Mouse (Mus musculus): ENCODE measurements around the gene Zfp36l2.

The Zfp36l2 gene

DNA sequence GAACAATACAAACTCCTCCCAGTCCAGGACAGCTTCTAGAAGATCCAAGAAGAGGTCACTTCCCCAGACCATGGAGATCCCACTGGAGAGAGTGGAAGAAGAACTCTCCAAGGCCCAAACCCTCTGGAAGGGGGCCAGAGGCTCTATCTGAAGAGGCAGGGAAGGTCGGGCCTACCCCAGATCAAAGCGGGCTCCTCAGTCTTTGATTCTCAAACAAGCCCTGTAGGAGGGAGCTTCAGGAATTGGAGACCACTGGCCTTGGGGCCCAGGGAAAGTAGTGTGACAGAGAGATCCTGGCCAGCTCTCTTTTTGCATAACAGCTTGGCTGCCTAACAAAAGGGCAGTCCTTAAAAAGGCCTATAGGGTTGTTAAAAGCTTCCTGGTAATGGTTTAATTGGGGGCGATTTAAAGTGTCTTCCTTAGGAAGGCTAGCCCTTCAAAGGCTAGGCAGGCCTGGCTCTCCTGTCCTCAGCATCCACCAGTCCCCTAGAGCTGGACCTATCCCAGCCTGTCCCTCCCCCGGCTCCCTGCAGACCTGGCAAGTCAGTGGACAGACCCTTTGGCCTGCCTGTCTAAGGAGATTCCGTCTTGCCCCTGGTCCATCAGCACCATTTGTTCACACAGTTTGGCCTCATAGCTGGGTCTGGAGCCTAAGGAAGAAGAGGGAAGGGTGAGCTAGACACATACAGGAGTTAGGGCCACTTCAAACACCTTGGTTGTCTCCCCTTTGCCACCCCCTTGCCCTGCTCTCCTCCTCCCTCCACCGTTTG is 35.4 kb downstream of the Zfp36l2 start:
- DNase-seq (ENCODE audit: low read depth) = no peak

DNA sequence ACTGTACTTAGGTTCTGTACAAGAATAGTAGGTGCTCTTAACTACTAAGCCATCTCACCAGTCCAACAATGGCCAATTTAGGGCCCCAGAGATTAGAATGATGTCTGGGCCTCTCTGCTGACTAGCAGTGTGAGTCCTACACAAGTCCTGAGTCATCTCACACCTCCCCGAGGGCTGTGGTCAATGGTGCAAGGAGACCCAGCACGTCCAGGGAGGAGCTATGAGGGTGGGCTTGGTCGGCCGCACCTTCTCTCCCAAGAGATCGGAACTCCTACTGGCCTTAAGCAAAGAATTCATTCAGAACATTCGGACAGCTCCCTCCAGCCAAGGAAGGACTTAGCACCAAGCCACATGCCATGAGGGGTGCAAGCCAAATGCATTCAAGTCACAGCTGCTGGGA is 36.4 kb downstream of the Zfp36l2 start:
- DNase-seq (ENCODE audit: low read depth) = no peak

DNA sequence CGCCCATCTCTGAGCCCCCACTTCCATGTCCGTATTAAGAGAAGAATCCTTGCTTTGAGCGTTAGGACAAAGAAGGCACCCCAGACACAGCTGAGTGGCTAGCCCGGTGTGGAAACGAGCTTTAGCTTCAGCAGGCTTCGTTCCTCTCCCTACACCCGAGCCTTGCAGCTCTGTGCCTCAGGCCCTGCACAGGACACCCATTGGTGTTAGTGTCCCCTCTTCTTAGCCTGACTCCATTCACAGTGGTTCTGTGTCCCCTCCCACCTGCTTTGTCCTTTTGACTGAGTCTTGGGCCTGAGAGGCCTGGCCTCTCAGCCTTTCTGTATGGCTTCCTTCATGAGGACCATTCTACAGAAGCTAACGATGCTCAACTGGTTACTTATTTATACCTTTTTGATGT is 37.5 kb downstream of the Zfp36l2 start:
- DNase-seq (ENCODE audit: low read depth) = no peak

DNA sequence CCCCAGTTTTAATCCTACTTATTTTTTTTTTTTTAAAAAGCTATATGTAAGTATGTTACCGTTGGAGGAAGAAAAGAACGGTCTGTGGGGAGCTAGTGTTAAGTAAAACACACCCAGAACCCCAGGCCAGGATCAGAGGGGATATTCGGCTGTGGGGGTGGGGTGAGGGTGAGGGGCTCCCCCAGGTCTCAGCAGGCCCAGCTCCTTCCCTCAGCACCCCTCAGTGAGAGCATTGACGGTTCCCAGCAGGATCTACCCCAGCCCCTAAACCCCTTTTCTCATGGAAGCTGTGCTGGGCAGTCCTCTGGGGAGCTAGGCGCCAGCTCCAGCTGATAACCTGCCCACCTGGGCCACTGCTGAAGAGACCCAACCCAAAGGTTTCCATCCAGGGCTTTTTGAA is 38.2 kb downstream of the Zfp36l2 start:
- DNase-seq (ENCODE audit: low read depth) = no peak

DNA sequence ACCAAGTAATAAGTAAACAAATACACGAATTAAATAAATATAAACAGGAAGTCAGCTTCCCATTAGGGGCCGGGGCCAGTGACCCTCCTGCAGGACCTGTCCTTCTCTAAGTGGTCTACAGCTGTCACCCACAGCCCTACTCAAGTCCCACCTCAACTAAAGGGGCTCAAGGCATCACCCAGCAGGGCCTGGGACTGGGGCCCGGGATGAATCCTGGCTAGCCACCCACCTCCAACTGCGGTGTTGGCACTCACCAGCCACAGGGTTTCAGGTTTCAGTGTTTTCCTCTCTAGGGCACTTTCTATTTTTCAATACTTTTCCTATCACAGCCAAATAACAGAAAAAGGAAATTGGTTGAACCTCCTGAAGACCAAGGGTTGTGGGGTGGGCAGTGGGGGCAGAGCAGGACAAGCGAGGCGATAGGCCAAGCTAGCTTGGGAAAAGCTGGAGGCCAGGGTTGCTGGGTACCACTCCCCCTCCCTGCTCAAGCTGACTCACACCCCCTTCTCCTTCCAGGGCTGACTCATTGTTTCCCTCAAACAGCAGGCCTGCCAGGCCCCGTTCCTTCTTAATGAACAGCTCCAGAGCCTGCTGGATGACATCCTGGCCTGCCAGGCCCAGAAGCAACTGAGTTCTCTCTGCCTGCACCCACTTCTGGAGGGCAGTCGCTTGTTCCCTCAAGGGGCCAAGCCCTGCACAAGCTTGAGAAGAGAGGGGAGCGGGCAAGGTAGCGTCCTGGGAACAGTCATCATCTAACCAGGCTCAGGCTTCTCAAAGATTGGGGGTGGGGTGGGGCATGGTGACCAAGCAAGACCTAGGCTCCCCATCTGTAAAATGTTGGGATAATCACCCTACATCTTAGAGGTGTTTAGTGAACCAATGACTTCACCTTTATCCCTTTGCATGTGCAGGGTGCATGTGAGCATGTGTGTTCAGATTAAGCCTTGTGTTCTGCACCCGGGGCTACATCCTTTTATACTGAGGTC is 39.0 kb downstream of the Zfp36l2 start:
- peak; percentile 71 for DNase-seq (ENCODE audit: low read depth)

DNA sequence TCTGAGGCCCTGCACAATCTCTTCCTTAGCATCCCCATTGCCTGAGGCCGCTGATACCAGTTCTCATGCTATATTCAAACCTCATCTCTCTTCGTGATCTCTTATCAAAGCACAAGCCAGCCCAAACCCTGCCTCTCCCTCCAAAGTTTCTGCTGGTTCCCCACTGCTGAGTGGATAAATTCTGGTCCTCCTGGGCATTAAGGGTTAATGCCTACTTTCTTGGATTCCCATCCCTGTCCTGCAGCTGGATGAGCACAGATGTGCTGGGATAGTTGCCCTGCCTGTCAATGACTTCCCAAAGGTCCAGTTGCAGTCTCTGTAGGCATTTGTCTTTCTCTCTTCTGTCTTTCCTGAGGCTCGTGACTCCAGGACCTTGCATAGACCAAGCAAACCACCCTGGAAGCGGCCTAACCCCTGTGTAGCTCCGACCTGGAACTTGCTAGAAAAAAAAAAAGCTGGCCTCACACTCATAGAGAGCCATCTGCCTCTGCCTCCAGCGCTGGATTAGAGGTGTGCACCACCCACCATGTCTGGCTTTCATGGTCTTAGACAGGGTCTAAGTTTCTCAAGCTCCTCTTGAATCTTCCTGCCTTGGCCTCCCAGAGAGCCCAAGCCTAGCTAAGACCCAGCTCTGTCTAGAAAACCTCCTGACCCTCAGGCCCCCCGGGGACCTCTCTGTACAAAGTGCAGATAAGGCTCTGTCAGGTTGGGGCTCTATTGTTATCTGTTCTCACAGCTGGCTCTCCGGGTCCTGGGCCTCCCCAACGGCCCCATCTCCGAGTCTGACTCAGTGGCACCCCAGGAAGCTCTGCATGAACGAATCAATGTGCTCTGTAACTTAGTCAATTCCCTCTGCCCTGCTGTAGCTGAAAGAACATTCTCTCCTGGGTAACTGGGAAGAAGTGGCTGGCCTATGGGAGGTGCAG is 40.3 kb downstream of the Zfp36l2 start:
- peak; percentile 53 for DNase-seq (ENCODE audit: low read depth)

DNA sequence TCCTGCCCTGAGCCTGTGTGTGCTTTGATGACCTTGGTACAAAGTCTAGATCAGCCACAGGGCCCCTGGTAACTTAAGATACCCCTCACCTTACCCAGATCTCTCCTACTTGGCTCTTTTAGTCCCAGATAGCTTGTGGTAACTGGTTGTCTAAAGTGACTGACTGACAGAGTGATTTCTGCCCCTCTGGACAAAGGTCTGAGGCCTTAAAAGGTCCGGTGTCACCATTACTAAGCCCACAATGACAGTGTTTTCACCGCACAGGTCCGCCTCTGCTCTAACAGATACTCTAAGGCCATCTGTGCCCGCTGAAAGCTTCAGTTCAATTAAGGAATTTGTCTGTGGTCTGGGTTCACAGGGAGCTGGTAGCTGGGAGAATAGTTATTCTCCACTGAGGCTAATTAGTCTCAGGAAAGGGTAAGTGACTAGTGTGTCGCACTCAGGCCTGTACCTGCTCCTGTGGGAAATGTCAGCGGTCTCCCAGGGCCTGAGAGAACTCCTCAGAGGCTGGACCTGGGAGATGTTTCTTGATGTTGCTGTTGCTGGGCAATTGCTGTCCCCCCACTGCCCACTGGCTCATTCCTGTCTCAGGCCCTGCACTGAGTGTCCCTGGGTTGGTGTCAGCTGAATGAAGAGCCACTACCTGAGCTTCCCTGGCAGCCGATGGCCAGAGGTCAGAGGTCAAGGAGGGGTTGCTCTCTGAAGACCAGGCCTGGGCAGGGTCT is 41.1 kb downstream of the Zfp36l2 start:
- no peak for DNase-seq (ENCODE audit: low read depth)

DNA sequence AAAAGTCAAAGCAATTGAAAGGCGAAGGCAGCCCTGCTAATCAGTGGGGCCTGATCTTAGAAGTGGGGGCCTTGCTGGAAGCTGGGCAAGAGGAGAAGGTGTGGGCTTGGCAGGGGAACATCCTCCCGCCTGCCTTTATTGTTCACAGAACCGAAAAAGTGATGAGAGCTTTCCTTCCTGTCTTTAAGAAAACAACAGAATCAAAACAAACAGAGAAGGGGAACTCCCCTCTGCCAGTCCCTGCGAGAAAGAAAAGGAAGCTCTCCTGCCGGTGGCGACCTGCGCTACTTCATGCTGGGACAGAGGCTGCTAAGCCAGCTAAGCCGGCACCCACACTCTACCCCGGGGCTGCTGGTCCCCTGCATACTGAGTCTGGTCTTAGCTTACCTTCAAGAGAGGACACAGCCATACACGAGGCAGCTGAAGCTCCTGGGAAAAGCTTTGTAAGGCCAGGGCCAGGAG is 41.9 kb downstream of the Zfp36l2 start:
- peak; percentile 92 for DNase-seq (ENCODE audit: low read depth)

DNA sequence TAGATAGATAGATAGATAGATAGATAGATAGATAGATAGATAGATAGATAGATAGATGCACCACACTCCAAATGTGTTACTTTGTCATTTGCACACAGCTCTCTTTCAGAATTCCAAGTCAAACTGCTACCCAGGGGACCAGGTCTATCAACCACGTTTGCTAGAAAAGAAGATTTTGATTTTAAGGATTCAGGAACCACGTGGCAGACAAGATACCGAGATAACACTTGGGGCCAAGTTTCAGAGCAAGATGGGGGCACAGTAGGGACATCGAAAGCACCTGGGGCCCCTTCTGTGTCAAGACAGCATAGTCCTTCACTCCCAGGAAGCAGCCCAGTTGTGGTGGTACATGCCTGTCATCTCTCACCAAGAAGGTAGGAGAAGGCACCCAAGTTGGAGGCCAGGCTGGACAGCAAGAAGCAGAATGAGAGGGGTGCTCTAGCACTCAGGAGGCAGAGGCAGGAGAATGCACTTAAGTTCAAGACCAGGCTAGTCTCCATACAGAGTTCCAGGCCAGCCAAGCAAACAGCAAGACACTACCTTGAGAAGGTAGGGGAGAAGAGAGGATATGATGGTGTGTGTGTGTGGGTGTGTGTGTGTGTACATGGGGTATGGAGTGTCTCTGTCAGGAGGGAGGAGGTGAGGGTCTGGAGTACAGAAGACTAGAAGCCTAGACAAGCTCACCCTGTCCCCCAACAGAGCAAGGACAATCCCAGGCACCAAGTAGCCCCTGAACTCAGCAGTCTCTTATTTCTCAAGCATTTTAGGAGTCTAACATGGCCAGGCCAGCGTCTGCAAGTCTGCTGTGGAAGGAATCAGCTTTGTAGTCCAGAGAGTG is 42.8 kb downstream of the Zfp36l2 start:
- DNase-seq (ENCODE audit: low read depth) = peak; percentile 70

DNA sequence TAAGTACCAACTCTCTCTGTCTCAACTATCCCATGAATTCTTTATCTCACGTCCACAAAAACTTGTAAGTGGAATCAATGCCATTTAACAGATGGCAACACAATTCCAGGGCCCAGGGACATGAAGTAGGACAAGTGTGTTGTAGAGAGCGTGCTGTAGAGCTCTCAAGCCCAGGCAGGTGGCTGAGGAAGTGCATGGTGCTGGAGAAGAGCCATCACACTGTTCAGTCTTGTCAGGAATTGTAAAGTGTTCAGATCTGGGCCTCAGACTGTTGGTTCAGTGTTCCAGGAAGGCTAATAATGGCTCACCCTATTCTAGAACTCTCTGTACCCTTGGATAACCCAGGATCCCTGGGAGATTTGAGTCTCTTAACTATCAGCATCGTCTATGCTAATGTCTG is 43.6 kb downstream of the Zfp36l2 start:
- no peak for DNase-seq (ENCODE audit: low read depth)

DNA sequence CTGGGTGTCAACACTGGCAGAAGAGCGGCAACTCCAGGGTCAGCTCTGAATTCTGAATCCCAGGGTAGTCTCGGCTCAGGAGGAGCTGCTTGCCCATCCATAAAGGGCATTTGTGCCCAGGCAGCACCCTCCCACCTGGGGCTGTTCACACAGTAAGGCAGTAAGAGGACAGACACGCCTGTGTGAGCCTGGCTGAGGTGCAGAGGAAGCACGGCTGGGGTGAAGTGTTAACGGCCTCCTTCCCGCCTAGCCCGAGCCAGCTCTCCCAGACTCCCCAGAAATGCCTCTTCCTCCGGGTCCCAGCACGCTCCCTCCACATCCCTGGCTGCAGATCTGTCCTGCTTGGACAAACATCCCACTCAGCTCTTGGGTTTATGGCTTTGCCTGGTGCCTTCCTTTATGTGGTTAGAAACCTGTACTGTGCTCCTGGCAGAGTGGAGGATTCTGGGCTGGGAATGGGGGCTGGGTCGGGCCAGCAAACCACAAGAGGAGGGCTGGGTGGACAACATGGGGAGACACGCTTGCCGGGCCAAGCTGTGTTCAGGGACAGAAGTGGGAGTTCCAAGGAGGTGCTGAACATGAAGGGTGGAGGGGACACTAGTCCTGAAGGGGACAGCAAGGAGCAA is 44.4 kb downstream of the Zfp36l2 start:
- DNase-seq (ENCODE audit: low read depth) = peak; percentile 42

DNA sequence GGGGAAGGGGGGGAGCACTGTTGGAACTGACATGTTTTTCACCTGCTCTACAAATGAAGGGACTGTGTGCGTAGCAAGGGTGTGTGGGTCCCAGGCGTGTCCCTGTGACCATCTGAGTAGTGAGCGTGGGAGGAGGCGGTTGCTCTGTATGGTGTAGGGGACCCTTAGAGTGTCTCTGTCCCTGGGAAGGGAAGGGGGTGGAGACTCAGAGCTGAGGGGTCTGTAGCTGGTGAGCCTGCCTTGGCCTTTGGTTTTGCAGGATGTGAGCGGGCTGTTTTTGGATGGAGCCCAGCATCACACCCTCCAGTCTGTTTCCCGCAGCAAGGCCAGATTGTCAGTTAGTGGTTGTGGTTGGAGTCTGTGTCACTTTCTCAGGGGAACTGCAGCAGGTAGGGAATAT is 46.1 kb downstream of the Zfp36l2 start:
- no peak for DNase-seq (ENCODE audit: low read depth)

DNA sequence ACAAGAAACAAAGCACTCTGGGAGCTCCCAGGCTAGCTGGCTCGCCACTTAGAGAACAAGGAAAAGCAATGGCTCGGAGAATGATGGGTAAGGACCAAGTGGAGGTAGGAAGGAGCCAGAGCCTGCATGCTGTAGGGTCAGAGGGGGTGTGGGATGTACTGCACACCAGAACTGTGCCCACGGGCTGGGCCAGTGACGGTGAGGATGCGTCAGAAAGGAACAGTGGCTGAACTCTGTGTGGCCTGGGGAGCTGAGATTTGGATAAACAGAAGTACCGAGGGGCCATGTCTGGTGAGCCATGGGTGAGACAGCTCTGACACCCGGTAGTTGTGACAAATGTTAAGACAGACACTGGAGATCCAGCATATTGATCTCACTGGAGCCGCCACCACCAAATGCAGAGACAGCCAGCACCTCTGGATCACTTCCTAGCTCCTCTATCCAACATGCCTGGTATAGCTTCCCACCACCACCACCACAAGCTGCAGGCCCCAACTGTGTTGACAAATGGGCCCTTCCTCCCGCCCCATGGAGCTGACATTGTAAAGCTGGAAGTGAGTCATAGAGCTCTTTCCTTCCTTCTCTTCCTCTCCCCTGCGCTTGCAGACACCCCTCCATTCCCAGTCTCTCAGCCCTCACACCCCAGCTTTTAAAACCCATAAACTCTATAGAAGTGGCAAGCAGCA is 46.8 kb downstream of the Zfp36l2 start:
- no peak for DNase-seq (ENCODE audit: low read depth)

DNA sequence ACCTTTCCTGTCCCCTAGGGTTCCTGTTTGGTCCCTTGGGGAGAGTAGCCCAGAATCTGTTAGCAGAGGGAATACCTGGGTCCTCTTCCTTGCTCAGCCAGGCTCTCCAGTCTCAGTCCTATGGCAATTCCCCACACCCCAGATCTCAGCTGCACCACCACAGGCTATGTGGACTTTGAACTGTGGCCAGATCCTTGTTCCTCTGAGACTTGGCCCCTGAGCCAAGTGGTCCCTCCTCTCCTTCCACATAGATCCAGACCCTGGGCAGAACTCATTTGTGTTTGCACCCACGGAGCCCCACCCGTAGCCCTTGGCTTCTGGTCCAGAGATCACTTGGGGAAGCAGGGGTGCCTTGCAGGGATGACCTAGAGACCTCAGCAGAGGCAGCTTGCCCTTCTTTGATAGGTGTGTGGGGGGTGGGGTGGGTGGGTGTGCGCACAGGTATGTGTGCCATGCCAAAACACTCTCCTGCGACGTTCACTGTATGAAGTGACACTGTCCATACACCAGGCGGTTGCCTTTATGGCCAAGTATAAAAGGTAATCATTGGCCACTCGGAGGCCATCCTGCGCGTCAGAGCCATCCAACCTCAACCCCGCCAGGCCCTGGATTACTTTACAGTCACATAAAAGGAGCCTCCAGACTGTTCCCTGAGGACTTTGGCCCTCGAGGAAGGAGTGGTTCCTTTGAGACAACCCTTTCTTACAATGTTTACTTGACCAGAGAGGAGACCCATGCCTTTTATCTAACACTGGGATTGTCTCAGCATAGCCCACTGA is 50.2 kb downstream of the Zfp36l2 start:
- DNase-seq (ENCODE audit: low read depth) = no peak

DNA sequence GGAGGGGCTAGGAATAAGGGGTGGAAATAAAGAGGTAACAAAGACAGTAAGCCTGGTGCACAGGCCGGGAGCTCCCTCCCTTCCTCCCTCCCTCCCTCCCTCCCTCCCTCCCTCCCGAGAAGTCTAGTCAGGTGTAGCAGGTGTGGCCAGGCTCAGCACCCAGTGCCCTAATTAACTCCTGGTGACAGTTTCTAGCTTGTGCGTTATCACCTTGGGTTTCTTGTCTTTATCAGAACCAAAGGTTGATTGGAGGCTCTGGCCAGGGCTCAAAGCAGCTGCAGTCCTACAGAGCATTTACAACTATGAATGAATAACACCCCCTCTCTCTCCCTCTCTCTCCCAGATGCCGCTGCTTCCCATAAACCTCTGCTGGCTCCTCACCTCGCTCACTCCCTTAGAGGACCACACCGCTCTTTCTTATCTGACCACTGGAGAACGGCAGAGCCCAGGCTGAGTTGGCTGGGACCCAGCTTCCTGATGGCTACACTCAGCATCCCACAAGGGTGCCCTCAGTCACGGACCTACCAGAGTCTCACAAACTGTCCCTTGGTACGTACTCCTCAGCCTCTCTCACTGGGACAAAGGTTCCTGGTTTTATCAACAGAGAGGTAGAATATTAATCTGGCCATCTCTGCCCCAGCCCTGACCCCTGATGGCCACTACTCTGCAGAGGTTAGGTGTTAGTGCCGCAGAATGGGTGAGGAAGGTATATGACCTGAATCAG is 50.9 kb downstream of the Zfp36l2 start:
- no peak for DNase-seq (ENCODE audit: low read depth)

DNA sequence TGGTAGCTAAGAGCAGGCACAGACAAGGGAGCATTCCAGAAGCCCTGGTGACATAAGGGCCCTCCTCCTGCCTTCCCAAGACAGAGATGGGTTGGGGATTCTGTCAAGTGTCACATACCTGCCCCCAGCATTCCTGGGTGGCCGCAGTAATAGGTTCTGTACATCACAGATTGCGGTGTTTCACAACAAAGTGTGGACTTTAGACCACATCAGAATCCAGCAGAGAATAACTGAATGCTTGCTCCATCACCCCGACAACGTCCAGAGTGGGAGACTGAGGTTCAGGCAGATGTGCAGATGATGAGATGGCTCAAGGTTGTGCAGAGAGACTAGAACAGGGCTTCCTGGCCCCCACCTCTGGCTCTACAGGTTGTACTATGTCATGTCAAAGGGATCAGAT is 51.5 kb downstream of the Zfp36l2 start:
- no peak for DNase-seq (ENCODE audit: low read depth)

DNA sequence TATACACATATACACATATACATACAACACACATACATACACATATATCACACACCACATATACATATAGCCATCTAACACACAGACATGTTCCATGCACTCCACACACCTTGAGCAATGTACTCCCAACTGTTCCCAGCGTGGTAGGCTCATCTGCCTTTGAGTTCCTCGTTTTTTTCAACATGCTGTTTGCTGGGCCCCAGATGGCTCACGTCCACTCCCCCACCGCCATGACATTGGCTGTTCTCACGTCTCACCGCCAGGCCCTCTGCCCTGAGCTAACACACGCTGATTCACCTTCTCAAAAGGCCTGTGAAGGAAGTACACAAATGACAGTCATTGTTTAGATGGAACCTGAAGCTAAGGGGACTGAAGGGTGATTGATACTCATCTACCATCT is 52.5 kb downstream of the Zfp36l2 start:
- DNase-seq (ENCODE audit: low read depth) = no peak

Measured in induced T-regulatory cell, adult 2 months (primary cell).